Mouse (Mus musculus) heart, postnatal 0 days (tissue): Measurements from ENCODE around the gene Srsf1.

Experiments used
- CTCF ChIP-seq: IDR thresholded peaks from 2 replicates; pipeline ENCODE4 v1.5.1; 2016; ENCODE audit warnings: antibody characterized with exemption, control low read depth, low read depth
- EP300 ChIP-seq: IDR thresholded peaks from 2 replicates; pipeline ENCODE4 v1.6.1; 2016; ENCODE audit warnings: antibody characterized with exemption, low read depth

- TF ChIP-seq CTCF: no peak
- no peak for TF ChIP-seq EP300
These were observed 6.6 kb downstream of the Srsf1 start for GRCm38 (mm10) chr11:88053821-88054220.
